Mouse (Mus musculus) hindbrain, embryonic 12.5 days (tissue): ENCODE data around the gene Gli3. TPM values are rescaled to one million over a fixed set of nuclear protein-coding genes. Genes with fewer than 3 reads are reported as not detected.

Source experiments
- ATAC-seq: fragments of 200-750 bp; cut with Nextera tagmentation; 2 replicates; pipeline ENCODE4 v1.8.0; 2017; ENCODE audit warnings: moderate TSS enrichment; ENCODE audit not compliant: low FRiP score
- H3K27ac ChIP-seq: fragments of 300-500 bp; sonication (generic); 2 replicates; pipeline ENCODE4 v1.5.1; 2016; ENCODE audit warnings: mild to moderate bottlenecking
- H3K27me3 ChIP-seq: fragments of 300-500 bp; sonication (generic); 2 replicates; pipeline ENCODE4 v1.6.1; 2016; ENCODE audit warnings: mild to moderate bottlenecking
- H3K36me3 ChIP-seq: fragments of 300-500 bp; sonication (generic); 2 replicates; pipeline ENCODE4 v1.6.1; 2016; ENCODE audit warnings: mild to moderate bottlenecking
- H3K4me1 ChIP-seq: fragments of 300-500 bp; sonication (generic); 2 replicates; pipeline ENCODE4 v1.6.1; 2016
- H3K4me2 ChIP-seq: fragments of 300-500 bp; sonication (generic); replicated peaks from 2 replicates; pipeline ENCODE4 v1.6.1; 2016; ENCODE audit warnings: mild to moderate bottlenecking
- H3K4me3 ChIP-seq: fragments of 300-500 bp; sonication (generic); 2 replicates; pipeline ENCODE4 v1.5.1; 2016; ENCODE audit warnings: mild to moderate bottlenecking
- H3K9ac ChIP-seq: fragments of 300-500 bp; sonication (generic); 2 replicates; pipeline ENCODE4 v1.6.1; 2016; ENCODE audit warnings: mild to moderate bottlenecking, moderate library complexity
- H3K9me3 ChIP-seq: fragments of 300-500 bp; sonication (generic); replicated peaks from 2 replicates; pipeline ENCODE4 v1.6.1; 2016; ENCODE audit warnings: mild to moderate bottlenecking
- WGBS: fragments of 180-500 bp; shearing (Covaris S2); methylation state at CpG from one replicate; pipeline ENCODE4 v1.1.7; 2016; 5-methylcytosine and 5-hydroxymethylcytosine counted together
- polyA plus RNA-seq: library from polyadenylated mRNA; unstranded; fragments of >200 nt; fragmentation: Nextera tagmentation; extraction: Ambion mirVana; gene quantifications from 2 replicates; pipeline ENCODE4 v1.2.1, GENCODE M21; 2016

The Gli3 gene
- polyA plus RNA-seq, 1 experiment from 2014 or later, result 25.8 TPM

DNA sequence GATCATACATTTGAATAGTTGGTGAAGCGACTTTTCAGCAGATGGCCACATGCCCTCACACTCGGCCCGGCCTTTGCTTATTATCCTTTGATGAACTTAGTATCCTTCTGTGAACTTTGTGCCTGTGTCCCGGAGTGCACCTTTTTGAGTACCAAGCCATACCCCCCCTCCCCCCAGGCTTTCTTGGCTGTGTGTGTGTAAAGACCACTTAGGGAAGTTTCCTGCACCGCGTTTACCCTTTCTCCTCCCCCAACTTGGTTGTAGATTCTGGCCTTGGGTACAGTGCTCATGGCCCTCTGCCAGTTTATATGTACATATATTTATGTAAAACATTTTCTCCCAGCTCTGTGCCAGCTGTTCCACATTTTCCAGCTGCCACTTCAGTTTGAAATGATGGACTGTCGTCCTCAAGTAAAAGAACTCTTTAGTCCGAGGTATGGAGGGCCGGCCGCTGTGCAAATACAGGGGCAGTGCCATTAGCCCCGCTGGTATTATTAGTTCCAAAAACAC lies 1.8 kb downstream of the Gli3 start:
- peak overlapping the region; percentile 96 for H3K27ac ChIP-seq
- H3K36me3 ChIP-seq, result no peaks in the 10 kb centered on the region
- WGBS, result 1% methylated on average over 11 of the region's 11 CpGs
- ATAC-seq, result no peak
- H3K9me3 ChIP-seq, result no peaks in the 10 kb centered on the region
- H3K27me3 ChIP-seq, result peaks cover 15% of the 10 kb centered on the region
- peak overlapping the region; percentile 90 for H3K4me2 ChIP-seq
- H3K4me3 ChIP-seq, result peak overlapping the region; percentile 58
- H3K4me1 ChIP-seq, result peaks cover 45% of the 10 kb centered on the region
- peak overlapping the region; percentile 75 for H3K9ac ChIP-seq

DNA sequence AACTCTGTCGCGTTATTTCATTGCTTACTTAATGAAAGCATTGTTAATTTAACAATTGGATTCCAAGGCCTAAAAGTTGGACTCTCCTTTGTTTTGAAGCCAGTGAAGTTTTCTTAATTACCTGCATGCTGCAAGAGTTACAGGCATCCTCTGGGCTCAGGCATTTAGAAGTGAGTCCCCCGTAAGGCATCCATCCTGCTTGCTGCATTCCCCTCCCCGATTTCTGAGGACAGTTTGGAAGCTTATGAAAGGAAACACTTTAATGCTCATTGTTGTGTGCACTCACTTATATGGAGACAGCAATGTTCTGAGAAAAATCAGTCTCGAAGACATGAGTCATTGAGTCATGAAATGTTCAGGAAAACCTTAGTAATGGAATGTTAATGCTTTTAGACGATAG lies 3.5 kb downstream of the Gli3 start:
- peak overlapping the region; percentile 9; the same call in 1 of the 2 replicates for H3K9ac ChIP-seq
- H3K4me2 ChIP-seq, result peak overlapping the region; percentile 90
- 22% methylated on average over 6 of the region's 6 CpGs for WGBS

DNA sequence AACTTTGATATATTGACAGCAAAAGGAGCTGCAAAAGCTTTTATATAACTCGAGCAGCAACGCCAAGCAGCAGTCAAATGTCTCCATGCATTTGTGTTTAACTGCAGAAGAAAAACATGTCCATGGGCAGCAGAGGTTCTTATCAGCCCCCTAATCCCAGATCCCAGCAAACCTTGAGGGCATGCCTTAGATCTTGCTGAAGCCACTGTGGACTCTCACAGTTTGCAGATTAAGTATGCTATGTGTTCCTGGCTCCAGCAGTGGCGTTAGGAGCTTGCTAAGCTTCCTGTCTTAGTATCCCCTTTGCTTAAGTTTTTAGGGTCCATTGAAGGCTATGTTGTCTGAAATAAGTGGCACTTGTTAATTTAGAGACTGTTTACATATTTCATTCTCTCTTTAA lies 4.4 kb downstream of the Gli3 start:
- H3K27ac ChIP-seq, result no peak overlapping the region
- H3K9ac ChIP-seq, result no peak overlapping the region
- peaks cover 53% of the 10 kb centered on the region for H3K4me1 ChIP-seq
- H3K9me3 ChIP-seq, result no peaks in the 10 kb centered on the region
- no peak for ATAC-seq
- no peaks in the 10 kb centered on the region for H3K36me3 ChIP-seq
- 0 out of 2 replicates have a peak overlapping the region, but pooled peaks have one; percentile 4 for H3K4me3 ChIP-seq
- H3K4me2 ChIP-seq, result peak overlapping the region; percentile 90
- WGBS, result 17% methylated on average over 3 of the region's 3 CpGs
- H3K27me3 ChIP-seq, result peaks cover 13% of the 10 kb centered on the region

More for the DNA sequence above, 3.5 kb downstream of the Gli3 start:
- H3K4me1 ChIP-seq, result peaks cover 60% of the 10 kb centered on the region
- H3K4me3 ChIP-seq, result peak overlapping the region; percentile 17
- ATAC-seq, result no peak
- no peak overlapping the region for H3K27ac ChIP-seq
- no peaks in the 10 kb centered on the region for H3K9me3 ChIP-seq
- peaks cover 15% of the 10 kb centered on the region for H3K27me3 ChIP-seq
- no peaks in the 10 kb centered on the region for H3K36me3 ChIP-seq

DNA sequence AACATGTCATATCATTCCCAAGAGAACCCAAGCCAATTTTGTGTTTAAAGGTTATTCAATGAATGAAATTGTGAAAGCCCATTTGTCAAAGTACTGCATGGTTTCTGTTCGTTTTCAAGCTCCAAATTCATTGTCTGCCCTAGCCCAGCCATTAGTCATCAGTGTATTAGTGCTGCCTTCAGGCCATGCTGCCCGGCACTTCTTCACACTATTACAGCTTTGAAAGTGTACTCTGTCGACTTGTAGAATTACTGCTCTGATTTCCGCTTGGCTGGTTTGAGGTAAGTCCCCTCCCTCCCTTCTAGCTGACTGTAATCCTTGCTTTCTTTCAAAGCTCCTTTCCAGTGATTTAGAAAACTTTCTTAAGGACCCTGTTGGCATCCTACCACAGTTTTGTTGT lies 5.4 kb downstream of the Gli3 start:
- ATAC-seq, result no peak
- no peaks in the 10 kb centered on the region for H3K9me3 ChIP-seq
- peaks cover 50% of the 10 kb centered on the region for H3K4me1 ChIP-seq
- H3K9ac ChIP-seq, result no peak overlapping the region
- 23% methylated on average over 4 of the region's 4 CpGs for WGBS
- H3K4me3 ChIP-seq, result no peak overlapping the region
- no peak overlapping the region for H3K27ac ChIP-seq
- H3K4me2 ChIP-seq, result peak overlapping the region; percentile 90
- H3K27me3 ChIP-seq, result peaks cover 5% of the 10 kb centered on the region; the same call in 1 of the 2 replicates
- no peaks in the 10 kb centered on the region for H3K36me3 ChIP-seq

DNA sequence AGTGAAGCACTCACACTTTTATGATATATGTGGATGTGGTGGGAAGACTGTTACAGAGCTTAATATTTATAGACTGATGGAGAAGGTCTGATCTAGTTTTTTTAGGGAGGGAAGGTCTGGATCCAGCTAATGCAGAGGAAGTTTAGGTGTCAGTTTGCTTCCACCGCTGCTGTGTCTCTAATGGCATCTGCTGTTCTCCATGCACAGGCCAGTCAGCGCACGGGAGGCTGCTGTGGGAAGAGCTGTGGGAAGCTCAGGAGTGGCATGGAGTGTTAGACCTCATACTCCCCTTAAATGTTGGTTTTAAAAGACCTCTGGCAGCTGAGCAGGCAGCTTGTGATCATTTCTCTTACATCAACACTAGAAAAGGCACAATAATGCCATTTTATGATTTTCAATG lies 7.0 kb downstream of the Gli3 start:
- Histone ChIP-seq H3K4me2 (no peak overlapping the region), H3K9me3 (no peaks in the 10 kb centered on the region), H3K4me1 (peaks cover 43% of the 10 kb centered on the region), H3K27ac (no peak overlapping the region), H3K36me3 (no peaks in the 10 kb centered on the region), H3K4me3 (no peak overlapping the region), H3K9ac (no peak overlapping the region), H3K27me3 (no peaks in the 10 kb centered on the region)
- WGBS, result 47% methylated on average over 3 of the region's 3 CpGs
- no peak for ATAC-seq

DNA sequence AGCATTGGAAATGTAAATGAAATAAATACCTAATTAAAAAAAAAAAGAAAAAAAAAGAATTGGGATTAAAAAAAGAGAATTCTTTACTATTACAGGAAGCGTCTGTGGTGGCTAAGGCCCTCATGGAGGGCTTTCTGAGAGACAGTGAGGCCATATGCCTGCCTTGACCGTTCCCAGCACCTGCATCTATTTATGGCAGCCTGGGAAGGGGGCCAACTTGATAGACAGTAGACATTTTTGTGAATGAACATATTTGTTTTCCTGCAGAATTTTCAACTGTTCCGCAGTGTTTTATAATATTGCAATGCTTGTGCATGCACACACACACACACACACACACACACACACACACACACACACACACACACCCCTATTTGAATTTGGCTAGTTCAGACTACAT lies 9.7 kb downstream of the Gli3 start:
- Histone ChIP-seq H3K4me2 (no peak overlapping the region), H3K27me3 (no peaks in the 10 kb centered on the region), H3K4me1 (peaks cover 36% of the 10 kb centered on the region), H3K4me3 (no peak overlapping the region), H3K36me3 (no peaks in the 10 kb centered on the region), H3K27ac (no peak overlapping the region), H3K9ac (no peak overlapping the region), H3K9me3 (no peaks in the 10 kb centered on the region)
- no peak for ATAC-seq
- 71% methylated on average over 3 of the region's 3 CpGs for WGBS

DNA sequence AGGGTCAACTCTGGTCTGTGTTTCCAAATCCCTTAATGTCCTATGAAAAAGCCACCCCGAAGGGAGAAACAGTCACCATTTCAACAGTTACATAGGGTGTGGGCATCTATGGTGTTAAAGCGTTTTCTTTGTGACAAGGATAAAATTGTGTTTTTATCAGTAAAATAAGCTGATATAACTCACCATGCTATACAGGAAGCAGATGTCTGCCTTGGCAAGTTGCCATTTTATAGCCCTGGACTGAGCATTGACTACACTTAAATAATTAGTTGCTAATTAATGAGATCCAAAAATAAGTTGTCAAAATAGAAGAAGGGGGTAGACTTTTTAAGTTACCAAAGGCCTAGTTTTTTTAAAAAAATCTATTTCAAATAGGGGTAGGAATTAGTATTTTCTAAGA lies 11.4 kb downstream of the Gli3 start:
- no peak overlapping the region for H3K27ac ChIP-seq
- no peak overlapping the region for H3K4me3 ChIP-seq
- ATAC-seq, result no peak
- no peaks in the 10 kb centered on the region for H3K36me3 ChIP-seq
- peaks cover 24% of the 10 kb centered on the region for H3K4me1 ChIP-seq
- H3K27me3 ChIP-seq, result no peaks in the 10 kb centered on the region
- no peak overlapping the region for H3K4me2 ChIP-seq
- no peaks in the 10 kb centered on the region for H3K9me3 ChIP-seq
- H3K9ac ChIP-seq, result no peak overlapping the region
- WGBS, result 72% methylated on average over 2 of the region's 2 CpGs

DNA sequence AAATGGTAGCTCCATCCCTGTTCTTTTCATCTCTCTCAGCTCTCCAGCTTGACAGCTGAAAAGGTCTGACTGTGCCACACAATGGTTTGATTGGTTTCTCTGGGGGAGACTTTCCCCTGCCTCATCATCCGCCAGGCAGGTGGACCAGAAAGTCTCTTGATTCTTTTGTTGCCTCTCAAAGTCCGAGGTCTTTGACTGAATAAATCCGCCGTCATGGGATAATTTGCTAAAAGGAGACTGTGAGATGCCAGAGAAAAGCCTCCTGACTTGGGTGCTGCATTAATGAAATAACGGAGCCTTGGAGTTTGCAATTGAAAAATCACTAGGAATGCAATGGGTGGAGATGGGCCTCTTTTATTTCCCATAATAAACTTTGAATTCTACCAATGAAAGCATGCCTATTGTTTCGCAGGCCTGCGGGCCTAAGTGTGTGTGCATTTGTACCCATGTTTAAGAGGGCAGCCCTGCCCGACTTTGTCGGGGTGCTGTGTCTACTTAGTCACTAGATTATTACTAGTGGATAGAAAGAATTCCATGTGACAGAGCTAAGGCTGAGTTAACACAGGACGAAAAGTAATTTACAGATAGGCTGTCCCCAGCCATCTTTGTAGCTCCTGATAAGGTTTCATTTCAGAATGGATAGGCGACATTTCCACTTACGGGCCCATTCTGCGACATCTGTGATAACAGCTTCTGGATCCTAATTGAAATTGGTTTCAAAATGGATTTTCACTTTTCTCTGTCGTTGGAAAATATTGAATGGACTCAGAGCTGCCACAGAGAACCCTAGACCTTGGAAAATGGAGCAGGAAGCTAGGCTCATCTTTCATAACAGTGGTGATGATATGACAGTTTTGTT lies 23.2 kb downstream of the Gli3 start:
- H3K27me3 ChIP-seq, result no peaks in the 10 kb centered on the region
- peak overlapping the region; percentile 34 for H3K4me2 ChIP-seq
- no peak overlapping the region for H3K9ac ChIP-seq
- H3K4me1 ChIP-seq, result peaks cover 29% of the 10 kb centered on the region
- H3K36me3 ChIP-seq, result no peaks in the 10 kb centered on the region
- no peaks in the 10 kb centered on the region for H3K9me3 ChIP-seq
- H3K4me3 ChIP-seq, result no peak overlapping the region
- peak; percentile 83 for ATAC-seq
- H3K27ac ChIP-seq, result peak overlapping the region; percentile 78
- 31% methylated on average over 14 of the region's 14 CpGs for WGBS

DNA sequence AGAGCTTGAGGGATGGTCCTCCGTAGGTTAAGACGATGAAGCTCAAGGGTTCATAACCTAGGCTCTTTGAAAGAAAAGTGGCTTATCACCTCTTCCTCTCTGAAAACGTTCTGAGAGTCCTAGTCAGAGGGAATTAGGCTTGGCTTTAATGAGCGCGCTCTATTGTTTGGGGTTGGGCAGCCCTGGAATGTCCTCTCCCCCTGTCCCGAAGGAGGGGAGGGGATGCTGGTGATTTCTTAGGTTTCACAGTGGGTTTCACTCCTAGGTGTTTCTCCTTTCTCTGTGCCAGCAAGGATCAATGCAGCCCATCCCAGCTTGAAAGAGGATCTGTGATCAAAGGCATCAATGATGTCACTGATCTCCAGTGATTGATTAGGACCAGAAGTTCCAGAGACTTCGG lies 24.3 kb downstream of the Gli3 start:
- H3K9me3 ChIP-seq, result no peaks in the 10 kb centered on the region
- H3K9ac ChIP-seq, result no peak overlapping the region
- no peak overlapping the region for H3K27ac ChIP-seq
- H3K4me3 ChIP-seq, result no peak overlapping the region
- 0 out of 2 replicates have a peak, but pooled peaks have one; percentile 14 for ATAC-seq
- WGBS, result 7% methylated on average over 7 of the region's 7 CpGs
- no peaks in the 10 kb centered on the region for H3K27me3 ChIP-seq
- H3K4me1 ChIP-seq, result peaks cover 29% of the 10 kb centered on the region
- H3K36me3 ChIP-seq, result no peaks in the 10 kb centered on the region
- peak overlapping the region; percentile 30 for H3K4me2 ChIP-seq

DNA sequence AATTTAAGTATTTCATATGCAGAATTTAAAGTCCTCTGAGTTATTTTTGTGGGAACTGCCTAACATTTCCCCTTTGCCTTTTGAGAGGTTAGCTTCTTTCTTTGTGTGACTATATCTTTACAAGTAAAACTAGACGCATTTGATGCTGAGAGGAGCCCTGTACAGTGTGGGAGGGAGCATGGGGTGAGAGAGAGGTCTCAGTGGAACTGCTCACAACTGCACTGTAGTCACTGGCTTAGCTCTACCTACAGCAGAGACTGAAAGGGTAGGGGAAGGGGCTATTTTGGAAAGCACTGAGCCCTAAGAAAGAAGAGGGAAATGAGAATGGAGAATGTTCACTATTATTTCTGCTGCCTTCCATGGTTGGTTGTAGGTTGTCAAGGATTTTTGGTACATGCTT lies 25.0 kb downstream of the Gli3 start:
- Histone ChIP-seq H3K27me3 (no peaks in the 10 kb centered on the region), H3K4me2 (no peak overlapping the region), H3K27ac (no peak overlapping the region), H3K36me3 (no peaks in the 10 kb centered on the region), H3K4me3 (no peak overlapping the region), H3K9me3 (no peaks in the 10 kb centered on the region), H3K4me1 (peaks cover 27% of the 10 kb centered on the region), H3K9ac (no peak overlapping the region)
- no peak for ATAC-seq
- WGBS, result 21% methylated on average over 1 of the region's 1 CpGs

DNA sequence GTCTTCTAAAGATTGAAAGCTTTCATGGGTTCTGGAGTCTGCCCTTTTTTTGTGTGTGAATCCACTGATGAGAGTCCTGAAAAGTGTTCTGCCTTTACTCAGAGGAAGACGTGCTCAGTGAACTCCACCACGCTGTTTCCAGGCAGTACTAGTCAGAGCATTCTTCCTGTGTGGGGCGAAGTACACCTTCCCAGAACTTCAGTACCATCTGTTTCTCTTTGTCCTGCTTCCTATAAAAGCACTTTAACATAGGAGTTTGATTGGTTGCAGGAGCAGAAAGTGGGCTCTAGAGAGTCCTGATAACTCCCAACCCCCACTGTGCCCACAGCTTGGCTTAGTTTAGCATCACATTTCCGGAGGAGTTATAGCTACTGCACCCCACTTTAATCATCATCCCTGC lies 32.8 kb downstream of the Gli3 start:
- H3K4me1 ChIP-seq, result 0 out of 2 replicates have a peak, but pooled peaks cover 2% of the 10 kb centered on the region
- no peak overlapping the region for H3K9ac ChIP-seq
- H3K4me2 ChIP-seq, result no peak overlapping the region
- H3K27ac ChIP-seq, result no peak overlapping the region
- no peaks in the 10 kb centered on the region for H3K9me3 ChIP-seq
- WGBS, result 89% methylated on average over 4 of the region's 4 CpGs
- no peaks in the 10 kb centered on the region for H3K27me3 ChIP-seq
- ATAC-seq, result no peak
- H3K36me3 ChIP-seq, result no peaks in the 10 kb centered on the region
- no peak overlapping the region for H3K4me3 ChIP-seq

DNA sequence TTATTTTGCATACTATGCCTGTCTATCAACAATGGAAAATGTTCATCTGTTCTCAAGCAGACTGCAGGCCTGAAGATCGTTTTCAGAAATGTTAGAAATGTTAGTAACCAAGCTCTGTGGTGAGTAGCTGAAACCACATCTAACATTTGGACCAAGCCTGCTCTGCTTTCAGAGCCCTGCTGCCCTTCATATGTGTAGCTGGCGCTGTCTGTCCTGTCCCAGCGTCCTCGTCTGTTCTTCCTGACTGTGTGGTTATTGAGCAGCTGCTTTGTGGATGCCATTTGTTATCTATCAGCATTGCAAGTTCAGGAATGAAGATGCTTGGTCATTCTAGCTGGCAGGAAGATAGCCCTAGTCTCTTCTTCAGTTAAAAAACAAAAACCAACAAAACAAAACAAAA lies 35.3 kb downstream of the Gli3 start:
- 69% methylated on average over 4 of the region's 4 CpGs for WGBS
- H3K4me1 ChIP-seq, result 0 out of 2 replicates have a peak, but pooled peaks cover 2% of the 10 kb centered on the region
- ATAC-seq, result no peak
- H3K36me3 ChIP-seq, result no peaks in the 10 kb centered on the region
- H3K27ac ChIP-seq, result no peak overlapping the region
- no peaks in the 10 kb centered on the region for H3K27me3 ChIP-seq
- H3K4me2 ChIP-seq, result no peak overlapping the region
- H3K9me3 ChIP-seq, result no peaks in the 10 kb centered on the region
- H3K4me3 ChIP-seq, result no peak overlapping the region
- H3K9ac ChIP-seq, result no peak overlapping the region

DNA sequence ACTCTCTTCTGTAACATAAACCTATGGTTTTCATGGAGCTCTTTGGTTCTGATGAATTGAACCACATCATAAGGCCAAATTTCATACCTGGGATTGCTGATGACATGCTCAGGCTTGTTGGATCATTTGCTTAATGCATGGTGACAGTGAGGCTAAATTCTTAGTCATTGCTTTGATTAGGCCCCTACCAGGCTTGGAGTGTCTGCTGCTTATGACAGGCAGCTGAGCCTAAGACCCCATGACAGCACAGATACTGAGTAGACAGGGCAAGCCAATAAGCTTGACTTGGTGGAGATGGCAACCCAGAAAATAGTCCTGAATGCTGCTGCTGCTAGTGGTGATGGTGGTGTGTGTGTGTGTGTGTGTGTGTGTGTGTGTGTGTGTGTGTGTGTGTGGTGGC lies 47.9 kb downstream of the Gli3 start:
- no peak for ATAC-seq
- Histone ChIP-seq H3K9me3 (no peaks in the 10 kb centered on the region), H3K4me2 (no peak overlapping the region), H3K4me3 (no peak overlapping the region), H3K4me1 (no peaks in the 10 kb centered on the region; the same call in 1 of the 2 replicates), H3K36me3 (no peaks in the 10 kb centered on the region), H3K27me3 (no peaks in the 10 kb centered on the region), H3K9ac (no peak overlapping the region), H3K27ac (no peak overlapping the region)
